Mouse (Mus musculus): ENCODE measurements around the gene Gm49384.

Gm49384 gene

GRCm38 (mm10) chr12:69204052-69204833, at the start of gene Gm49384:
TSS of gene Gm49384 (minus strand) at chr12:69204267.
- DNase-seq, result no peak

GRCm38 (mm10) chr12:69253806-69254205, 49.7 kb upstream of the Gm49384 start:
- DNase-seq, result no peak

- no peak for DNase-seq
These were observed 46.7 kb upstream of the Gm49384 start for GRCm38 (mm10) chr12:69250756-69251155.

GRCm38 (mm10) chr12:69249766-69250165, 45.7 kb upstream of the Gm49384 start:
- no peak for DNase-seq

GRCm38 (mm10) chr12:69241771-69242431, 37.8 kb upstream of the Gm49384 start:
- peak; percentile 80 to 84 for DNase-seq

- DNase-seq, result no peak
These were observed 37.3 kb upstream of the Gm49384 start for GRCm38 (mm10) chr12:69241405-69241770.

- DNase-seq, result no peak
These were observed 36.8 kb upstream of the Gm49384 start, which contains the start of gene Klhdc1 for GRCm38 (mm10) chr12:69240876-69241275. TSS of gene Klhdc1 (plus strand) at chr12:69241176.

GRCm38 (mm10) chr12:69238284-69238683, 34.2 kb upstream of the Gm49384 start:
- DNase-seq, result no peak

GRCm38 (mm10) chr12:69235782-69236181, 31.7 kb upstream of the Gm49384 start:
- DNase-seq, result no peak

GRCm38 (mm10) chr12:69229251-69229650, 25.2 kb upstream of the Gm49384 start:
- DNase-seq, result no peak

- DNase-seq, result peak; percentile 82 to 87
These were observed 23.9 kb upstream of the Gm49384 start, which contains the start of gene Pole2 for GRCm38 (mm10) chr12:69227776-69228466. TSS of gene Pole2 (minus strand) at chr12:69228195.

- DNase-seq, result no peak
These were observed 16.7 kb upstream of the Gm49384 start for GRCm38 (mm10) chr12:69220613-69221277.

GRCm38 (mm10) chr12:69216587-69216986, 12.5 kb upstream of the Gm49384 start:
- no peak for DNase-seq

GRCm38 (mm10) chr12:69215000-69215785, 11.1 kb upstream of the Gm49384 start:
- no peak for DNase-seq

- no peak for DNase-seq
These were observed 10.3 kb upstream of the Gm49384 start for GRCm38 (mm10) chr12:69214393-69214792.

GRCm38 (mm10) chr12:69213186-69213777, 9.2 kb upstream of the Gm49384 start:
- no peak for DNase-seq

GRCm38 (mm10) chr12:69211057-69211456, 7.0 kb upstream of the Gm49384 start:
- DNase-seq, result no peak

GRCm38 (mm10) chr12:69210056-69210979, 6.3 kb upstream of the Gm49384 start:
- no peak for DNase-seq

GRCm38 (mm10) chr12:69208520-69208919, 4.5 kb upstream of the Gm49384 start:
- DNase-seq, result no peak

- no peak for DNase-seq
These were observed 3.9 kb upstream of the Gm49384 start for GRCm38 (mm10) chr12:69207926-69208325.

GRCm38 (mm10) chr12:69207396-69207795, 3.3 kb upstream of the Gm49384 start:
- DNase-seq, result no peak
